Mouse (Mus musculus) spleen, adult 12 weeks (tissue): ENCODE results near the gene Gfpt2.
"Not testable (repeated sequence)": the region's sequence is repeated elsewhere in the genome, so short reads cannot be mapped to it uniquely, and the experiment has no call there.

Source experiments
- DNase-seq: peaks from one replicate; pipeline ENCODE4 v3.0.0; 2022; ENCODE audit warnings: low spot score

Gfpt2 gene

GRCm38 (mm10) chr11:49794342-49795144, 565 bp downstream of the Gfpt2 start:
- DNase-seq = no peak

GRCm38 (mm10) chr11:49798931-49799330, 5.0 kb downstream of the Gfpt2 start:
- DNase-seq = no peak

- DNase-seq = no peak
These were observed 7.5 kb downstream of the Gfpt2 start for GRCm38 (mm10) chr11:49801516-49801915.

GRCm38 (mm10) chr11:49803801-49804200, 9.8 kb downstream of the Gfpt2 start:
- no peak for DNase-seq

GRCm38 (mm10) chr11:49806218-49806617, 12.2 kb downstream of the Gfpt2 start:
- DNase-seq = no peak

- no peak for DNase-seq
These were observed 15.0 kb downstream of the Gfpt2 start for GRCm38 (mm10) chr11:49808946-49809345.

- DNase-seq = not testable (repeated sequence)
These were observed 16.7 kb downstream of the Gfpt2 start for GRCm38 (mm10) chr11:49810696-49811095.

- DNase-seq = no peak
These were observed 17.1 kb downstream of the Gfpt2 start for GRCm38 (mm10) chr11:49811099-49811541.

- no peak for DNase-seq
These were observed 17.9 kb downstream of the Gfpt2 start for GRCm38 (mm10) chr11:49811879-49812278.

GRCm38 (mm10) chr11:49818869-49819566, 25.0 kb downstream of the Gfpt2 start:
- DNase-seq = no peak

GRCm38 (mm10) chr11:49819676-49820075, 25.7 kb downstream of the Gfpt2 start:
- no peak for DNase-seq

GRCm38 (mm10) chr11:49820928-49821327, 26.9 kb downstream of the Gfpt2 start:
- no peak for DNase-seq

- no peak for DNase-seq
These were observed 27.6 kb downstream of the Gfpt2 start for GRCm38 (mm10) chr11:49821546-49821945.

GRCm38 (mm10) chr11:49822337-49822736, 28.4 kb downstream of the Gfpt2 start:
- no peak for DNase-seq

- DNase-seq = peak; percentile 66
These were observed 30.9 kb downstream of the Gfpt2 start for GRCm38 (mm10) chr11:49824896-49825295.

- DNase-seq = no peak
These were observed 33.3 kb downstream of the Gfpt2 start for GRCm38 (mm10) chr11:49827243-49827642.

GRCm38 (mm10) chr11:49829176-49829745, 35.3 kb downstream of the Gfpt2 start:
- DNase-seq = no peak

GRCm38 (mm10) chr11:49831980-49832379, 38.0 kb downstream of the Gfpt2 start:
- DNase-seq = no peak

GRCm38 (mm10) chr11:49832962-49833361, 39.0 kb downstream of the Gfpt2 start:
- DNase-seq = no peak

GRCm38 (mm10) chr11:49834248-49834647, 40.3 kb downstream of the Gfpt2 start:
- DNase-seq = no peak

GRCm38 (mm10) chr11:49835257-49835956, 41.4 kb downstream of the Gfpt2 start:
- DNase-seq = no peak

- no peak for DNase-seq
These were observed 43.9 kb downstream of the Gfpt2 start for GRCm38 (mm10) chr11:49837717-49838407.
